29 mouse cellular contexts compared by ENCODE assay signal in the genomic region with DNA sequence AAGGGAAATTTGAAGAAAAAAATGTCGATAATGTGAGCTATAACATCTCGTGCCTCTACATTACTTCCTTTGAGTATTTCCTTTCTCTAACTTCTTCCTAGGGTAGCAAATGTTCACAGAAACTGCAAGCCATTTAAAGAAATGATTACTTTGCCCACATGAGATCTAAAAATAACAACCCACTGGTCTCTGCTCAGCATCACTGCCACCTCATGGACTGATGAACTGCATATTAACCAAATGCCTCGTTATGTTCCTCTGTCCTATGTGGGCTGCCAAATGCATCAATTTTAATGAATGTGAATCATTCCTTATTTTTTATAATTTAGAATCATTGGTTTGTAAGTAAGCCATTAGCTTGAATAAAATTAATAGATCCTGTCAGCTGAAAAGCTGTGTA.
DNase-seq lines count a peak whose midpoint lies in the region; ATAC-seq lines count a peak whose summit lies in the region.
"Had no signal": no experiment of that assay in that cellular context is flagged by ENCODE, and none has a peak within 500 bp of the region (broad histone marks: within the 10 kb centered on the region; RNA-seq: fewer than 3 reads in every experiment).

No protein-coding gene starts in this region.

- no peaks in the 10 kb centered on the region for H3K27me3 ChIP-seq in heart, embryonic 13.5 days (replicated peaks)
- H3K27me3 ChIP-seq in kidney, embryonic 16.5 days (ENCODE audit: insufficient read depth, low read length), result no peaks in the 10 kb centered on the region
- H3K27me3 ChIP-seq: hindbrain, embryonic 15.5 days; limb, embryonic 12.5 days; megakaryocyte, embryonic 14.5 days; midbrain, embryonic 12.5 days; neural tube, embryonic 13.5 days; stomach, embryonic 15.5 days had no signal

- no peak overlapping the region for H3K4me2 ChIP-seq in heart, embryonic 13.5 days
- no peak overlapping the region for H3K4me2 ChIP-seq in kidney, embryonic 16.5 days (replicated peaks; ENCODE audit: low read depth, low read length)
- H3K4me2 ChIP-seq: hindbrain, embryonic 15.5 days; limb, embryonic 12.5 days; midbrain, embryonic 12.5 days; neural tube, embryonic 13.5 days; stomach, embryonic 15.5 days had no signal

- DNase-seq in heart, adult 8-10 months (ENCODE audit: low spot score), result peak; percentile 10
- DNase-seq in heart, postnatal 36 days, result no peak
- DNase-seq in brain, adult 2 months (ENCODE audit: low read depth, low spot score), result peak; percentile 8
- peak; percentile 21 to 25 for DNase-seq in heart, postnatal 10 days
- no peak for DNase-seq in spleen, adult 12 weeks (ENCODE audit: low spot score)
- DNase-seq: adrenal gland, postnatal 25 days; cerebellum, adult 2 months; cerebellum, postnatal 14 days; gastrocnemius, postnatal 10 days; kidney, adult 18-20 months; kidney, postnatal 4 days; lung, postnatal 4 days; right cerebral cortex, postnatal 14 days; thymus, postnatal 14 days had no signal

- WGBS in heart, embryonic 13.5 days, result 51% methylated on average over 3 of the region's 3 CpGs
- 74% methylated on average over 3 of the region's 3 CpGs for WGBS in kidney, embryonic 16.5 days

- intact Hi-C loops in heart, postnatal 36 days (cut with DNase I), result no loop called here
- intact Hi-C loops in heart, postnatal 10 days (cut with DNase I), result no loop called here

- H3K9ac ChIP-seq in heart, embryonic 13.5 days, result no peak overlapping the region
- no peak overlapping the region for H3K9ac ChIP-seq in kidney, embryonic 16.5 days (replicated peaks; ENCODE audit: low read length)
- H3K9ac ChIP-seq: hindbrain, embryonic 15.5 days; limb, embryonic 12.5 days; midbrain, embryonic 12.5 days; neural tube, embryonic 13.5 days; stomach, embryonic 15.5 days had no signal

- peaks cover 5% of the 10 kb centered on the region for H3K4me1 ChIP-seq in heart, embryonic 13.5 days
- no peaks in the 10 kb centered on the region for H3K4me1 ChIP-seq in kidney, embryonic 16.5 days (ENCODE audit: insufficient read depth, low read length)
- H3K4me1 ChIP-seq: hindbrain, embryonic 10.5 days; hindbrain, embryonic 15.5 days; limb, embryonic 12.5 days; megakaryocyte, embryonic 14.5 days; midbrain, embryonic 12.5 days; neural tube, embryonic 13.5 days; stomach, embryonic 15.5 days had no signal

- no peaks in the 10 kb centered on the region for H3K36me3 ChIP-seq in heart, embryonic 13.5 days
- H3K36me3 ChIP-seq in kidney, embryonic 16.5 days (ENCODE audit: insufficient read depth, low read length), result no peaks in the 10 kb centered on the region
- H3K36me3 ChIP-seq: hindbrain, embryonic 10.5 days; hindbrain, embryonic 15.5 days; limb, embryonic 12.5 days; midbrain, embryonic 12.5 days; neural tube, embryonic 13.5 days; stomach, embryonic 15.5 days had no signal

- H3K27ac ChIP-seq in heart, embryonic 13.5 days (replicated peaks), result peak overlapping the region; percentile 53
- H3K27ac ChIP-seq in kidney, embryonic 16.5 days (ENCODE audit: low read length), result no peak overlapping the region
- H3K27ac ChIP-seq: hindbrain, embryonic 10.5 days; hindbrain, embryonic 15.5 days; kidney, postnatal 0 days; left cerebral cortex, adult 2 months; limb, embryonic 12.5 days; midbrain, embryonic 12.5 days; neural tube, embryonic 13.5 days; stomach, embryonic 15.5 days had no signal

- no peak overlapping the region for H3K4me3 ChIP-seq in heart, embryonic 13.5 days
- H3K4me3 ChIP-seq in kidney, embryonic 16.5 days (ENCODE audit: low read length), result no peak overlapping the region
- H3K4me3 ChIP-seq: erythroblast, embryonic 14.5 days; hindbrain, embryonic 10.5 days; hindbrain, embryonic 15.5 days; left cerebral cortex, adult 2 months; limb, embryonic 12.5 days; megakaryocyte, embryonic 14.5 days; midbrain, embryonic 12.5 days; neural tube, embryonic 13.5 days; stomach, embryonic 15.5 days had no signal

- no peaks in the 10 kb centered on the region for H3K9me3 ChIP-seq in heart, embryonic 13.5 days
- H3K9me3 ChIP-seq in kidney, embryonic 16.5 days (ENCODE audit: low read length), result no peaks in the 10 kb centered on the region
- H3K9me3 ChIP-seq: hindbrain, embryonic 10.5 days; hindbrain, embryonic 15.5 days; limb, embryonic 12.5 days; megakaryocyte, embryonic 14.5 days; midbrain, embryonic 12.5 days; neural tube, embryonic 13.5 days; stomach, embryonic 15.5 days had no signal

- ATAC-seq in heart, embryonic 13.5 days (ENCODE audit: extremely low read depth, insufficient number of reproducible peaks, low FRiP score, low TSS enrichment), result no peak
- ATAC-seq in kidney, embryonic 16.5 days (ENCODE audit: low FRiP score, low TSS enrichment), result no peak
- ATAC-seq: CD4-positive, CD25-positive, alpha-beta regulatory T cell, adult 4 months; forebrain, embryonic 16.5 days; inflammation-experienced regulatory T-cells, adult 6 months had no signal

Comparison
In these comparisons a context has a peak if more than half of its experiments do, and no peak if none do; other contexts are left out.
1. DNase-seq: peak in heart, adult 8-10 months (single experiment), brain, adult 2 months (single experiment) and heart, postnatal 10 days (2 of 2); none in heart, postnatal 36 days (0 of 2) and spleen, adult 12 weeks (single experiment).